Mouse (Mus musculus) stomach, postnatal 0 days (tissue): ENCODE data around the gene Lss. TPM values are rescaled to one million over a fixed set of nuclear protein-coding genes. Genes with fewer than 3 reads are reported as not detected.
A peak's percentile ranks its signal among the peaks of the same experiment; 100 is the strongest.

Source experiments
- ATAC-seq: fragments of 200-750 bp; cut with Nextera tagmentation; 2 replicates; pipeline ENCODE4 v1.8.0; 2017; ENCODE audit not compliant: low FRiP score, low TSS enrichment
- DNase-seq: peaks from one replicate; pipeline ENCODE4 v3.0.0-alpha.2; 2016; ENCODE audit warnings: low spot score
- H3K27ac ChIP-seq: fragments of 300-500 bp; sonication (generic); replicated peaks from 2 replicates; pipeline ENCODE4 v1.5.1; 2014; ENCODE audit warnings: mild to moderate bottlenecking, control low read depth
- H3K27me3 ChIP-seq: fragments of 300-500 bp; sonication (generic); 2 replicates; pipeline ENCODE4 v1.6.1; 2014; ENCODE audit warnings: low read length; ENCODE audit not compliant: control insufficient read depth, insufficient read depth
- H3K36me3 ChIP-seq: fragments of 300-500 bp; sonication (generic); 2 replicates; pipeline ENCODE4 v1.6.1; 2014; ENCODE audit warnings: low read length, mixed read lengths; ENCODE audit not compliant: control insufficient read depth, insufficient read depth
- H3K4me1 ChIP-seq: fragments of 300-500 bp; sonication (generic); replicated peaks from 2 replicates; pipeline ENCODE4 v1.6.1; 2014; ENCODE audit warnings: antibody characterized with exemption; ENCODE audit not compliant: control insufficient read depth, insufficient read depth
- H3K4me2 ChIP-seq: fragments of 300-500 bp; sonication (generic); replicated peaks from 2 replicates; pipeline ENCODE4 v1.6.1; 2014; ENCODE audit warnings: low read depth, mild to moderate bottlenecking, control low read depth, moderate library complexity
- H3K4me3 ChIP-seq: fragments of 300-500 bp; sonication (generic); 2 replicates; pipeline ENCODE4 v1.5.1; 2014; ENCODE audit warnings: low read depth, low read length, control low read depth
- H3K9ac ChIP-seq: fragments of 300-500 bp; sonication (generic); 2 replicates; pipeline ENCODE4 v1.6.1; 2014; ENCODE audit warnings: mild to moderate bottlenecking, low read length, control low read depth, mixed read lengths
- H3K9me3 ChIP-seq: fragments of 300-500 bp; sonication (generic); 2 replicates; pipeline ENCODE4 v1.6.1; 2016; ENCODE audit warnings: low read length; ENCODE audit not compliant: control insufficient read depth
- CTCF ChIP-seq: IDR thresholded peaks from 2 replicates; pipeline ENCODE4 v1.5.1; 2016; ENCODE audit warnings: antibody characterized with exemption, low read depth, mild to moderate bottlenecking, moderate library complexity
- EP300 ChIP-seq: optimal IDR thresholded peaks from 2 replicates; pipeline ENCODE3; 2016; ENCODE audit warnings: antibody characterized with exemption
- WGBS: fragments of 180-500 bp; shearing (Covaris S2); extraction: QIAGEN DNeasy Blood & Tissue Kit; methylation state at CpG from one replicate; pipeline ENCODE4 v1.1.7; 2014; 5-methylcytosine and 5-hydroxymethylcytosine counted together
- polyA plus RNA-seq: library from polyadenylated mRNA; unstranded; fragments of >200 nt; fragmentation: Nextera tagmentation; extraction: Ambion mirVana; gene quantifications from 2 replicates; pipeline ENCODE4 v1.2.1, GENCODE M21; 2015

Gene Lss
- polyA plus RNA-seq, 1 experiment from 2014 or later, result 31.8 TPM

DNA sequence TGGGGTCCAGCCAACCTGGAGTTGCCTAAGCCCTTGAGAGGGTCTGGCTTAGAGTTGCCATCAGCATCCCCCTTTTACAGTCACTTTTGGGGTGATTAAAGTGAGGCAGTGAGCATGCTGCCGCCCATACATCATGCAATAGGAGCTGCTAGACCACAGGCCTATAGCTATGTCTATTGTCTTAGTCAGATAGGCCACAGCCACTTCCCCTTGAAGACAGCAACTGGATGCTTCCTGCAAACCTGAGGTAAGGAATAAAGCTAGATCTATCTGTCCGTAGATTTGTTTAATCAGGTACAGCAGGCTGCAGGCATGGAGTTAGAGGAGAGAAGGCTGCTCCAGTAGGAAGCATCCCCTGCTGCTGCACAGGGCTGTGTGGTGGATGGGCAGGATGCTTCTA, 39.7 kb downstream of the Lss start:
- ATAC-seq (no peak), DNase-seq (no peak)
- Histone ChIP-seq H3K9ac (no peak overlapping the region), H3K4me3 (no peak overlapping the region), H3K4me2 (no peak overlapping the region), H3K27ac (no peak overlapping the region), H3K27me3 (no peaks in the 10 kb centered on the region), H3K36me3 (no peaks in the 10 kb centered on the region), H3K9me3 (no peaks in the 10 kb centered on the region), H3K4me1 (no peaks in the 10 kb centered on the region)
- TF ChIP-seq EP300 (no peak), CTCF (no peak)
- WGBS, result 66% methylated on average over 2 of the region's 2 CpGs

DNA sequence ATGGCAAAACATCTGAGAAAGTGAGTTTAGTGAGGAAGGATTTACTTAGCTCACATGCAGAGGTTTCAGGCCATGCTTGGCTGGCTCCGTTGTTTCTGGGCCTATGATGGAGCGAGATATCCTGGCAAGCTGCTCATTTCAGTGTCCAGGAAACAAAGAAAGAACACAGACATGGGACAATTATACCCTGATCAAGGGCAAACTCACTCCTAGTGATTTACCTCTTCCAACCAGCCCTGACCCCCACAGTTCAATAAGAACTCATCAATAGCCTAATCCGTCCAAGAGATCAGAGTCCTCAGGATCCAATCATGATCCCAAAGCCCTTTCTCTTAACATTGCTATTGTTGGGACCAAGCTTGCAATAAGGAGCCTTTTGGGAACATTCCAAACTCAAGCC, 40.8 kb downstream of the Lss start:
- Histone ChIP-seq H3K4me2 (no peak overlapping the region), H3K4me1 (no peaks in the 10 kb centered on the region), H3K36me3 (no peaks in the 10 kb centered on the region), H3K27me3 (no peaks in the 10 kb centered on the region), H3K9me3 (no peaks in the 10 kb centered on the region), H3K9ac (no peak overlapping the region), H3K4me3 (no peak overlapping the region), H3K27ac (no peak overlapping the region)
- ATAC-seq (no peak), DNase-seq (no peak)
- TF ChIP-seq EP300 (no peak), CTCF (no peak)
- 75% methylated on average over 3 of the region's 3 CpGs for WGBS

DNA sequence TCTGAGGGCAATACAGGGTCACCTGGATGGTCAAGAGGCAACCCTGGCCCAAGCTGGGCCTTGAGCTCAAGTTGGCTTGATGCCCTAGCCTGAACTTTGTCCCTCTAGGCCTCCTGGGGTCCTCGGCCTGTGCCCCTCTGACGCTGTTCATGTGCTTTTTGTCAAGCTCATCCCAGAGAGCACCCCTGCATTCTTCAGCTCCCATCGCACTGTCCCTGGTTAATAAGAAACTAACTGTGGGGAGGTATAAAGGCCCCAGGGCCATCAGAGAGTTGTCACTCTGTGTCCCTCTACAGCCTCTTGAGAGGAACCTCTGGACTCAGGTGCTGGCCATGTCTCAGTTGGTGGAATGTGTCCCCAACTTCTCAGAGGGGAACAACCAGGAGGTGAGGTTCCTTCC, 44.0 kb downstream of the Lss start, which contains the start of gene Ftcd:
Gene Ftcd, plus strand, starts transcription at position 275 of the 400 bp plus-strand sequence.
- Histone ChIP-seq H3K9ac (no peak within 1 kb of the TSS), H3K27me3 (no peaks in the 10 kb centered on the region), H3K4me2 (no peak within 1 kb of the TSS), H3K27ac (no peak within 1 kb of the TSS), H3K9me3 (no peaks in the 10 kb centered on the region), H3K36me3 (no peaks in the 10 kb centered on the region), H3K4me1 (no peaks in the 10 kb centered on the region), H3K4me3 (no peak within 1 kb of the TSS)
- DNase-seq (no peak), ATAC-seq (no peak)
- TF ChIP-seq CTCF, result no peak
- TF ChIP-seq EP300, result no peak
- 71% methylated on average over 3 of the region's 3 CpGs for WGBS

DNA sequence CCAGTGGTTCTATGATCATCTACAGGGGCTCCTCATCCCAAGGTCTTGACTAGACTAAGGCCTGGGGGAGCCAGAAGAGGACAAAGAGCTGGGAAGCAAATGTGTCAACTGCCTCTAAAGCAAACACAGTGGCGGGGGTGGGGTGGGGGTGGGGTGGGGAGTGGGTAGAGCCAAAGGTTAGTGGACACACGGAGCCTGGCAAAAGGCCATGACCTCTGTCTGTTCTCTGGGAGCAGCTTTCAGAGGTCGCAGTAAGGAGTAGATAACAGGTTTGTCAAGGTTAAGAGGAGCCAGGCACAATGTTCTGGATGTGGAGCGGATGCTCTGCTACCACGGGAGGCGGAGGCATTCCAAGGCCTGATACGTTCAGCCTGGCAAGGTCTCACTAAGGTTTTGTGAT, 45.5 kb downstream of the Lss start:
- no peak overlapping the region for H3K9ac ChIP-seq
- H3K36me3 ChIP-seq, result no peaks in the 10 kb centered on the region
- no peak overlapping the region for H3K27ac ChIP-seq
- H3K4me2 ChIP-seq, result no peak overlapping the region
- DNase-seq (no peak), ATAC-seq (peak; percentile 19; the same call in 1 of the 2 replicates)
- H3K27me3 ChIP-seq, result no peaks in the 10 kb centered on the region
- TF ChIP-seq CTCF (no peak), EP300 (no peak)
- H3K9me3 ChIP-seq, result no peaks in the 10 kb centered on the region
- H3K4me1 ChIP-seq, result no peaks in the 10 kb centered on the region
- no peak overlapping the region for H3K4me3 ChIP-seq
- WGBS, result 51% methylated on average over 7 of the region's 7 CpGs

DNA sequence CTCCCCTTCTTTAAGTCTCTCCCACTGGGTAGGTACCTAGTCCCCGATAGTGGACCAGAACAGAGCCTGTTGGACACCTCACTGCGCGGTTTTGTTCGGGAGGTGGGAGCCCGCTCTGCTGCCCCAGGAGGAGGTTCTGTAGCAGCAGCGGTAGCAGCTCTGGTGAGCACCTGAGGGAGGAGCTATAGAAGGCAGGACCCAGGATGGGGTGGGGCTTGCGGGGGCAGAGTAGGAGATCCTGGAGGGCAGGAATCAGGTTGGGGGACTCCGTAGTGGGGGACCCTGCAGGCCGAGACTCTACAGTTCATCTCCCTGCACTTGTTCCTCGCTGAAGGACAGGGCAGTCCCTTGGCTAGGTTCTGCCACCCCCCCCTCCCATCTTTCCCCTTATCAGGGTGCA, 52.8 kb downstream of the Lss start:
- ATAC-seq, result no peak
- WGBS, result 16% methylated on average over 10 of the region's 10 CpGs
- TF ChIP-seq EP300, result no peak
- no peak for TF ChIP-seq CTCF

DNA sequence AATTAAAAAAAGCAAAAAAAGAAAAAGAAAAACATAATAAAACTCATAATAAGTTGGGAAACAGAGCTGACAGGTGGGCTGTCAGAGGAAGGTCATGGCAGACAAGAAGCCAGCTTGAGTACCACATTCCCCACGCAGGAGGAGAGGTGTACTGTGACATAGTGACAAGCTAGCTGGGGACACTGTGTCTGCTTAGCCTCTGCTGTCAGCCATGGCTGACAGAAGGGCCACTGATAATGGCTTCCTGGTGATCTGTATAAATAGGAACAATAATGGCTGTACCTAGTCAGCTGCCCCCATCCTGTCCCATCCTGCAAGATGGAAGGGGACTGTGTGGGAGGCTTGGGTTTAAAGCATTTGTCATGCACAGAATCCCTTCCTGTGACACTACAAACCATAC, 54.8 kb downstream of the Lss start:
- H3K4me3 ChIP-seq, result no peak overlapping the region
- no peak overlapping the region for H3K9ac ChIP-seq
- no peaks in the 10 kb centered on the region for H3K36me3 ChIP-seq
- WGBS, result 22% methylated on average over 1 of the region's 1 CpGs
- H3K4me1 ChIP-seq, result no peaks in the 10 kb centered on the region
- no peak overlapping the region for H3K27ac ChIP-seq
- TF ChIP-seq EP300, result no peak
- TF ChIP-seq CTCF, result no peak
- DNase-seq (no peak), ATAC-seq (no peak)
- no peak overlapping the region for H3K4me2 ChIP-seq
- no peaks in the 10 kb centered on the region for H3K9me3 ChIP-seq
- no peaks in the 10 kb centered on the region for H3K27me3 ChIP-seq

More for the DNA sequence above, 52.8 kb downstream of the Lss start:
- H3K9ac ChIP-seq, result peak overlapping the region; percentile 27; the same call in 1 of the 2 replicates
- H3K27ac ChIP-seq, result no peak overlapping the region
- no peak for DNase-seq
- H3K9me3 ChIP-seq, result no peaks in the 10 kb centered on the region
- peak overlapping the region; percentile 34; the same call in 1 of the 2 replicates for H3K4me2 ChIP-seq
- no peaks in the 10 kb centered on the region for H3K4me1 ChIP-seq
- H3K27me3 ChIP-seq, result no peaks in the 10 kb centered on the region
- no peaks in the 10 kb centered on the region for H3K36me3 ChIP-seq
- H3K4me3 ChIP-seq, result no peak overlapping the region
